Mouse (Mus musculus) CD4-positive, CD25-positive, alpha-beta regulatory T cell, adult 9 weeks (primary cell): Measurements from ENCODE around the gene Tcte3. TPM values are rescaled to one million over a fixed set of nuclear protein-coding genes. Genes with fewer than 3 reads are reported as not detected.

Experiments
- polyA plus RNA-seq: library from polyadenylated mRNA; unstranded; fragments of 100-300 nt; shearing (Covaris generic); gene quantifications from one replicate; pipeline ENCODE4 v1.2.1, GENCODE M21; 2017

Gene Tcte3
- 2.8 TPM for polyA plus RNA-seq

GRCm38 (mm10) chr17:15041175-15041729 lies at the start of gene Tcte3, which contains the start of the genes Ermard and Gm3448:
Gene Tcte3, minus strand, starts transcription at chr17:15041488.
Gene Ermard, plus strand, starts transcription at chr17:15041208.
Gene Gm3448, minus strand, starts transcription at chr17:15041537.

GRCm38 (mm10) chr17:15009706-15010413 lies 31.4 kb downstream of the Tcte3 start, which contains the start of gene Gm3435:
Gene Gm3435, plus strand, starts transcription at chr17:15010176.

GRCm38 (mm10) chr17:14978362-14979038 lies 62.8 kb downstream of the Tcte3 start, which contains the start of the genes 9030025P20Rik and Gm3417:
Gene 9030025P20Rik, plus strand, starts transcription at chr17:14978468.
Gene Gm3417, minus strand, starts transcription at chr17:14978790.

Other genes starting within 250 kb of the Tcte3 start
- gene Wdr27, start 98.3 kb downstream of the Tcte3 start, polyA plus RNA-seq: 2.2 TPM
- gene 1600012H06Rik, start 98.3 kb downstream of the Tcte3 start, polyA plus RNA-seq: 40.9 TPM
- gene Phf10, start 80.2 kb downstream of the Tcte3 start, polyA plus RNA-seq: 6.5 TPM
- 20.1 TPM for gene 9030025P20Rik, start 63.0 kb downstream of the Tcte3 start, polyA plus RNA-seq
- not detected for gene Gm3417, start 62.7 kb downstream of the Tcte3 start, polyA plus RNA-seq
- 11.0 TPM for gene Gm3435, start 31.3 kb downstream of the Tcte3 start, polyA plus RNA-seq
- gene Ermard, start 280 bp downstream of the Tcte3 start, polyA plus RNA-seq: 170 TPM
- 2.0 TPM for gene Gm3448, start within 50 bp of the Tcte3 start, polyA plus RNA-seq